Mouse (Mus musculus) brown adipose tissue, adult 24 weeks (tissue): ENCODE measurements around the gene Cyp4a29. TPM values are rescaled to one million over a fixed set of nuclear protein-coding genes. Genes with fewer than 3 reads are reported as not detected.
"Not testable (repeated sequence)": the region's sequence is repeated elsewhere in the genome, so short reads cannot be mapped to it uniquely, and the experiment has no call there.

Source experiments
- H3K27ac ChIP-seq: fragments of 200-500 bp; replicated peaks from 2 replicates; pipeline ENCODE4 v1.5.1; 2012; ENCODE audit warnings: low read depth, mild to moderate bottlenecking, low read length
- H3K4me1 ChIP-seq: fragments of 200-500 bp; 2 replicates; pipeline ENCODE4 v1.6.1; 2012; ENCODE audit warnings: low read length, mixed read lengths; ENCODE audit not compliant: control insufficient read depth, insufficient read depth, insufficient read length
- H3K4me3 ChIP-seq: fragments of 200-500 bp; 2 replicates; pipeline ENCODE4 v1.5.1; 2012; ENCODE audit warnings: low read depth, mild to moderate bottlenecking, low read length, moderate library complexity; ENCODE audit not compliant: insufficient read depth
- polyA plus RNA-seq: library from polyadenylated mRNA; stranded (reverse); fragments of >200 nt; gene quantifications from 2 replicates; pipeline ENCODE4 v1.2.4, GENCODE M21; 2012; ENCODE audit not compliant: missing spikeins, insufficient read depth, insufficient read length

Gene Cyp4a29
- not detected in 2 replicates for polyA plus RNA-seq

- H3K27ac ChIP-seq: no peak within 1 kb of the TSS
- no peaks in the 10 kb centered on the region for H3K4me1 ChIP-seq
- no peak within 1 kb of the TSS for H3K4me3 ChIP-seq
Observed at GRCm38 (mm10) chr4:115241784-115242183, at the start of gene Cyp4a29. Cyp4a29 (plus strand) TSS chr4:115242084.

- not testable (repeated sequence) for H3K27ac ChIP-seq, H3K4me1 ChIP-seq, H3K4me3 ChIP-seq
Observed at GRCm38 (mm10) chr4:115232901-115233300, 9.0 kb upstream of the Cyp4a29 start.

- Histone ChIP-seq H3K4me3 (no peak overlapping the region), H3K27ac (no peak overlapping the region), H3K4me1 (no peaks in the 10 kb centered on the region)
Observed at GRCm38 (mm10) chr4:115236462-115237096, 5.3 kb upstream of the Cyp4a29 start.

- not testable (repeated sequence) for H3K27ac ChIP-seq, H3K4me1 ChIP-seq, H3K4me3 ChIP-seq
Observed at GRCm38 (mm10) chr4:115264687-115265569, 23.0 kb downstream of the Cyp4a29 start.

- not testable (repeated sequence) for H3K4me1 ChIP-seq, H3K27ac ChIP-seq, H3K4me3 ChIP-seq
Observed at GRCm38 (mm10) chr4:115278215-115278982, 36.5 kb downstream of the Cyp4a29 start.

- Histone ChIP-seq H3K4me1 (peaks cover 2% of the 10 kb centered on the region; the same call in 1 of the 2 replicates), H3K27ac (no peak overlapping the region), H3K4me3 (no peak overlapping the region)
Observed at GRCm38 (mm10) chr4:115280342-115280741, 38.5 kb downstream of the Cyp4a29 start.

- not testable (repeated sequence) for H3K4me1 ChIP-seq
- Histone ChIP-seq H3K4me3 (peak overlapping the region; percentile 53), H3K27ac (peak overlapping the region; percentile 37; the same call in 1 of the 2 replicates)
Observed at GRCm38 (mm10) chr4:115280779-115281178, 38.9 kb downstream of the Cyp4a29 start.

- peak overlapping the region; percentile 53 for H3K4me3 ChIP-seq
Observed at GRCm38 (mm10) chr4:115281231-115281767, 39.4 kb downstream of the Cyp4a29 start.

GRCm38 (mm10) chr4:115298746-115299145 lies 56.9 kb downstream of the Cyp4a29 start, which contains the start of gene Cyp4a12a:
Cyp4a12a (plus strand) TSS chr4:115299046.
- not testable (repeated sequence) for H3K27ac ChIP-seq, H3K4me1 ChIP-seq, H3K4me3 ChIP-seq

More at GRCm38 (mm10) chr4:115281231-115281767, 39.4 kb downstream of the Cyp4a29 start:
- not testable (repeated sequence) for H3K27ac ChIP-seq, H3K4me1 ChIP-seq

Other genes starting within 250 kb of the Cyp4a29 start
- gene Stil, start 241.9 kb upstream of the Cyp4a29 start, polyA plus RNA-seq: 0.52 TPM in 1 of 2 replicates, not detected in the other
- 0.71 and 1.1 TPM in 2 replicates for gene Tal1, start 185.7 kb upstream of the Cyp4a29 start, polyA plus RNA-seq
- 1.3 TPM in 1 of 2 replicates, not detected in the other for gene Pdzk1ip1, start 153.4 kb upstream of the Cyp4a29 start, polyA plus RNA-seq
- gene Cyp4x1, start 107.8 kb upstream of the Cyp4a29 start, polyA plus RNA-seq: not detected in 2 replicates
- not detected in 2 replicates for gene Cyp4a12a, start 57.0 kb downstream of the Cyp4a29 start, polyA plus RNA-seq
- not detected in 2 replicates for gene Cyp4a12b, start 169.5 kb downstream of the Cyp4a29 start, polyA plus RNA-seq
- gene Cyp4a30b, start 210.5 kb downstream of the Cyp4a29 start, polyA plus RNA-seq: not detected in 2 replicates